Mouse (Mus musculus) olfactory bulb, adult 2 months (tissue): ENCODE data around the gene Serinc5.

Experiments
- CTCF ChIP-seq: fragments of 200-500 bp; IDR thresholded peaks from 2 replicates; pipeline ENCODE4 v1.5.1; 2012; ENCODE audit warnings: low read depth, mild to moderate bottlenecking, low read length, moderate library complexity; ENCODE audit not compliant: insufficient read depth
- POLR2A ChIP-seq: fragments of 200-500 bp; IDR thresholded peaks from 2 replicates; pipeline ENCODE4 v1.6.1; 2012; ENCODE audit warnings: mild to moderate bottlenecking, low read depth, low read length, moderate library complexity; ENCODE audit not compliant: insufficient read depth

DNA sequence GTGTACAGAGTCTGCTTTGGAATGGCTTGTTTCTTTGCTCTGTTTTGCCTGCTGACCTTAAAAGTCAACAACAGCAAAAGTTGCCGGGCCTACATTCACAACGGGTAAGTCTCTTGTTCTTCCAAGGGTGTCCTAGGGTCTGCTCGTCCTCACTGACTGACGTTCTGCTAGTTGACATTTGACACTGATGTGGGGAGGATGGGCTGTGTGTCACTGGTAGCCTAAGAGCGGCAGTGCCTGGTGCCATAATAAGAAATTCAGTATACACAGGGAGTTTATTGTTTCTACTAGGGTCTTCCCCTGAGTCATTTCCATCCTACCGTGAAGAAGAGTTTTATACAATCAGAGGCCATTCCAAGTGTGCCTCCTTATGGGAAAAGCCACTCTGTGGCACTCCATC is 71.9 kb downstream of the Serinc5 start:
- no peak for TF ChIP-seq POLR2A
- no peak for TF ChIP-seq CTCF
